Mouse (Mus musculus) frontal cortex, postnatal 10 days (tissue): ENCODE measurements around the gene Als2cr12.
"Not testable (repeated sequence)": the region's sequence is repeated elsewhere in the genome, so short reads cannot be mapped to it uniquely, and the experiment has no call there.

Source experiments
- DNase-seq, 2 experiments: peaks; one replicate each; pipeline ENCODE4 v3.0.0; 2022; ENCODE audit warnings: low spot score in 2 of 2, mixed read lengths in 1 of 2

Als2cr12 gene

DNA sequence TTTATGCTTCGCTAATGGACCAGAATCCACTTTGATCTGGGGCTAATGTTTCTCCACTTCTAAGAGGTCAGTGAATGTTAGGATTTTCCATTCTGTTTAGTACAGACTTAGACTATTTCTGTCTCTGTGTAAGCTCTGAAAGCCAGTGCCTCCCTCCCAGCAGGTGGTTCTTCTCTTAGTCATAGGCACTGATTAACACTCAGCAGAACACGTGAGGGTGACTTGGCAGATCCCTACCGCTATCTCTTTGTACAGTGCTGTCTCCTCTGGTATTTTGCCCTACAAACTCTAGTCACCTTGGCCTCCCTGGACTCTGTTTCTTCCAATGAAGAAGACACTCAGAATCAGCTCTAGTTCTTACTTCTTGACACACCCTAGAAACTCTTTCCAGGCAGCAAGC is 81.4 kb downstream of the Als2cr12 start:
- DNase-seq, result no peak

DNA sequence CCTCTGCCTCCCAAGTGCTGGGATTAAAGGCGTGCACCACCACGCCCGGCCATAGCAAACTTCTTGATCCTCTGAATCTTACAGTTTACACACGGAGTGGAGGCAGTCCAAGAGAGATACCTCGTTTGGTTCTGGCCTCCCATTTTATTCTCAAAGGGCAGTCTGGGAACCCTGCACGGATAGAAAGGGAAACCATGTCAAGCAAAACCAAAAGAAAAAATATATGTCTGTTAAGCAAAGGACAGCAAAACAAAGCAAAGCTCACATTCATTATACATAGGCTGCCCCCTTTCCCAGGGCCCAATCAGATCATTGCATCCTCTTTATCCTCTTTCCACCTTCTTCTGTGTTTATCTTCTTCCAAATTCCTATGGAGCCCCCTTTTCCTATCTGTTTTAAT is 82.0 kb downstream of the Als2cr12 start:
- DNase-seq, result peak in 1 of 2 experiments; percentile 25

DNA sequence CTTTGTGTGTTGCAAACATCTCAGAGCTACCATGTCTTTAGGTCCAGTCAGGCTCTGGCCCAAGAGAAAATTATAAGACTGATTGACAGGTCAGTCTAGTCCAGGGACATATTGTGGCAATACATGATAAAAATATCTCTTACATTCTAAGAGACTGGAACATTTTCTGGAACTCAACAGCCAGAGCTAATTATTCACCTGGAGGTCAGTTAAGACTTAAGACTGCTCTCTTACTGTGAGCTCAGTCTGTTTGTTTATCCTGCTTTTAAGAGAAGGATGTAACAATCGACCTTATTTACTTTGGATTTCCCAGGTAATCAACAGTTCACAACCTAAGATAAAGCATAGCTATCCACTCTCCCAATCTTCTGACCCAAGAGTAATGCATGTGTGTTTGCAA is 85.2 kb downstream of the Als2cr12 start:
- DNase-seq, result no peak

DNA sequence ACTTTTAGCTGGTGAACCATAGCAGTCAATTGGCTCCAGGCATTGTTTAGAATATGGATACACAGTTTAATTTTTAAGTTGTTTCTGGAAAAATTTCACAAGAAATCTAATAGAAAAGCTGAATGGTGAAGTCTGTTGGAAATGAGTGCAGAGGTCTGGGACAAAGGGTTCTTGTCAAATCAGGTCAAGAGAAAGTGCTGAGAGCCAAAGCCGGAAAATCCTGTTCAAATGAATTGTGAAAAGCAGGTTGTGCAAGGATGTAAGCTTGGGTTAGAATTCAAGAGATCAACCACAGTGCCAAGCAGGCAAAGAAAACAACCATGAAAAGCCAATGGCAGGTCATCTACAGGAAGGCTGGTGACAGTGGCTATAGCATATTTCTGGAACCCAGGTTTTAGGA is 85.6 kb downstream of the Als2cr12 start:
- no peak for DNase-seq

DNA sequence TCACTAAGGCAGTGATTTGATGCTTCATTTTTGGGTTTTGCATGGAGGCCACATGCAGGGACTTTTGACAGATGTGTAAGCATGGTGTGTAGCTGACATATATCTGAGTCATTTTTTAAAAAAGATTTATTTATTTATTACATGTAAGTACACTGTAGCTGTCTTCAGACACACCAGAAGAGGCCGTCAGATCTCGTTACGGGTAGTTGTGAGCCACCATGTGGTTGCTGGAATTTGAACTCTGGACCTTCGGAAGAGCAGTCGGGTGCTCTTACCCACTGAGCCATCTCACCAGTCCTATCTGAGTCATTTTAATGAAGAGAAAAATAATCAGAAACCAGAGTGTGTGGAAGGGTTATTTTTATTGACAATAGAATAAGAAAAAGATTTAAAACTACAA is 86.2 kb downstream of the Als2cr12 start:
- not testable (repeated sequence) for DNase-seq

DNA sequence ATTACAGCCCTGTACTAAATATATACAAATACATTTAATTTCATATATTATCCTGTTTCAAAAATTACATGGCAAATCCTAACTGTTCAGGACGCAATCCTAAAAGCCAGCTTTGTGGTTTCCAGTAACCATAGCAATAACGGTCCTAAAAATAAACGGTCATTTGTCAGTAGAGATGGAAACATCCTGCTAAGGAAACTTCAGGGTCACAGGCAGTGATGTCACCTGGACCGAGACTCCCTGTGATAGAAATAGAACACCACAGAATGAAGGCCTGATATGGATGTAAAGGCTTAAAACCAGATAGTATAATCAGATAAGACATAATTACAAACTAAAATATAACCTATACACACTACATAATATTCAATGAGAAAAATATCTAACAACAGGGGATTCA is 92.1 kb downstream of the Als2cr12 start:
- no peak for DNase-seq

DNA sequence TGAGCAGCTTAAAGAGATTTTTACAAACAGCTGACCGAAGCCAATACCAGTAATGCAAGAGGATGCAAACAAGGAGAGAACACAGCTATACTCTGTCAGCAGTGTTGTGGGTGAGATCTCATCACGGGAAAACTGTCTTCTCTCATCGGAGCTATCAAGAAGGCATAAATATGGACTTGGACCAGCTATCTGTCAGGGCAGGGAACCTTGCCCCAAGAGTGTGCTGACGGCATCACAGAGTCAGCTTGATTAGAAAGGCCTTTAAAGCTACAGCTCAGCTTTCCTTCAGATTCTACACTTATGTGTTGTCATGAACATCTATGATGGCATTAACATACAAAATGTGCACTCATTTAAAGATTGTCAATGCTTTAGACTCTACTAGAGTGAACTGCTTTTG is 93.1 kb downstream of the Als2cr12 start:
- no peak for DNase-seq
